Mouse (Mus musculus): ENCODE results near the gene Rrp1b. TPM values are rescaled to one million over a fixed set of nuclear protein-coding genes. Genes with fewer than 3 reads are reported as not detected.

Rrp1b gene
- polyA plus RNA-seq, 2 experiments: 9.1 to 17.7 TPM

GRCm38 (mm10) chr17:32110980-32111780 is 75.3 kb downstream of the Rrp1b start:
- ATAC-seq (ENCODE audit: insufficient read depth) (no peak), DNase-seq (ENCODE audit: low read depth in 3 of 3, low spot score in 3 of 3) (no peak)
- 52% methylated on average over 10 of the region's 10 CpGs for WGBS (ENCODE audit: insufficient replicate concordance)
- H3K27me3 ChIP-seq (ENCODE audit: control insufficient read depth, insufficient read depth, low read length): no peaks in the 10 kb centered on the region
- H3K9me3 ChIP-seq (ENCODE audit: control insufficient read depth, low read length): no peaks in the 10 kb centered on the region
- no peak overlapping the region for H3K4me3 ChIP-seq (ENCODE audit: insufficient read depth in 1 of 2, low read depth in 2 of 2, low read length in 2 of 2)
- peak overlapping the region; percentile 95 for H3K27ac ChIP-seq
- H3K4me1 ChIP-seq (replicated peaks; ENCODE audit: control insufficient read depth in 2 of 2, insufficient read depth in 2 of 2, low read length in 1 of 2): peaks cover 60 to 81% of the 10 kb centered on the region in 2 experiments
- no peaks in the 10 kb centered on the region for H3K36me3 ChIP-seq (replicated peaks; ENCODE audit: control insufficient read depth, insufficient read depth, low read depth)
- no peak for TF ChIP-seq CTCF (IDR thresholded peaks at IDR 0.05; ENCODE audit: low read depth)
- TF ChIP-seq EP300 (IDR thresholded peaks at IDR 0.05; ENCODE audit: low read depth): no peak
- peak overlapping the region; percentile 41 for H3K9ac ChIP-seq (replicated peaks)
- H3K4me2 ChIP-seq (ENCODE audit: low read depth): peak overlapping the region; percentile 99

Other genes with a start within 250 kb of the Rrp1b start
- 2.6 TPM in 2 replicates for gene Sik1, start 180.3 kb upstream of the Rrp1b start, polyA plus RNA-seq (2012; rRNA removed)
- gene Sik1, start 180.3 kb upstream of the Rrp1b start, polyA plus RNA-seq (2014; fragmentation: Nextera tagmentation; extraction: Ambion mirVana): 3.0 and 3.8 TPM in 2 replicates
- 0.07 and 0.23 TPM in 2 replicates for gene Hsf2bp, start 249 bp downstream of the Rrp1b start, polyA plus RNA-seq (2012; rRNA removed)
- 0.10 and 0.28 TPM in 2 replicates for gene Hsf2bp, start 249 bp downstream of the Rrp1b start, polyA plus RNA-seq (2014; fragmentation: Nextera tagmentation; extraction: Ambion mirVana)
- gene Notch3, start 130.8 kb downstream of the Rrp1b start, polyA plus RNA-seq (2012; rRNA removed): 0.55 and 0.66 TPM in 2 replicates
- 0.22 and 0.30 TPM in 2 replicates for gene Notch3, start 130.8 kb downstream of the Rrp1b start, polyA plus RNA-seq (2014; fragmentation: Nextera tagmentation; extraction: Ambion mirVana)
- 0.08 and 0.13 TPM in 2 replicates for gene Ephx3, start 153.4 kb downstream of the Rrp1b start, polyA plus RNA-seq (2012; rRNA removed)
- not detected in 2 replicates for gene Ephx3, start 153.4 kb downstream of the Rrp1b start, polyA plus RNA-seq (2014; fragmentation: Nextera tagmentation; extraction: Ambion mirVana)
- 11.9 and 15.0 TPM in 2 replicates for gene Brd4, start 248.6 kb downstream of the Rrp1b start, polyA plus RNA-seq (2012; rRNA removed)
- gene Brd4, start 248.6 kb downstream of the Rrp1b start, polyA plus RNA-seq (2014; fragmentation: Nextera tagmentation; extraction: Ambion mirVana): 26.4 and 33.0 TPM in 2 replicates